Mouse (Mus musculus): ENCODE data around the gene Hprt. TPM values are rescaled to one million over a fixed set of nuclear protein-coding genes. Genes with fewer than 3 reads are reported as not detected.
A peak's percentile ranks its signal among the peaks of the same experiment; 100 is the strongest.

Hprt gene
- total RNA-seq, 2 experiments from 2014 or later, result 77.3 to 90.7 TPM

Small RNAs within 50 kb of the gene (microRNA-seq; reads per million reads assigned to microRNA genes)
- gene Mir322 (3,372 reads per million, percentile 87 among the genes with 10 or more reads in this experiment), gene Mir351 (1,004 reads per million, percentile 76 among the genes with 10 or more reads in this experiment), gene Mir450-1 (1.8 reads per million), gene Mir450-2 (not detected), gene Mir450b (19.6 reads per million, percentile 35 among the genes with 10 or more reads in this experiment), gene Mir503 (157 reads per million, percentile 55 among the genes with 10 or more reads in this experiment), gene Mir542 (142 reads per million, percentile 53 among the genes with 10 or more reads in this experiment)

Other genes with a start within 250 kb of the Hprt start
- 1 to 10 TPM; 2.8 to 3.2 TPM for gene Ccdc160, start 196.9 kb upstream of the Hprt start, total RNA-seq (2021)
- 10 to 100 TPM; 36.1 to 42.4 TPM for gene Phf6, start 75.9 kb upstream of the Hprt start, total RNA-seq (2021)

Measured in left cerebral cortex, postnatal 4 days (tissue).